Mouse (Mus musculus) CD8-positive naive resting alpha-beta T cell, adult 57 days (primary cell): Measurements from ENCODE around the gene Foxj2. TPM values are rescaled to one million over a fixed set of nuclear protein-coding genes. Genes with fewer than 3 reads are reported as not detected.

Experiments used
- total RNA-seq: library from RNA; stranded (reverse); gene quantifications from one replicate; pipeline ENCODE4 v1.2.4, GENCODE M21; 2023

The Foxj2 gene
- total RNA-seq: 32.0 TPM

DNA sequence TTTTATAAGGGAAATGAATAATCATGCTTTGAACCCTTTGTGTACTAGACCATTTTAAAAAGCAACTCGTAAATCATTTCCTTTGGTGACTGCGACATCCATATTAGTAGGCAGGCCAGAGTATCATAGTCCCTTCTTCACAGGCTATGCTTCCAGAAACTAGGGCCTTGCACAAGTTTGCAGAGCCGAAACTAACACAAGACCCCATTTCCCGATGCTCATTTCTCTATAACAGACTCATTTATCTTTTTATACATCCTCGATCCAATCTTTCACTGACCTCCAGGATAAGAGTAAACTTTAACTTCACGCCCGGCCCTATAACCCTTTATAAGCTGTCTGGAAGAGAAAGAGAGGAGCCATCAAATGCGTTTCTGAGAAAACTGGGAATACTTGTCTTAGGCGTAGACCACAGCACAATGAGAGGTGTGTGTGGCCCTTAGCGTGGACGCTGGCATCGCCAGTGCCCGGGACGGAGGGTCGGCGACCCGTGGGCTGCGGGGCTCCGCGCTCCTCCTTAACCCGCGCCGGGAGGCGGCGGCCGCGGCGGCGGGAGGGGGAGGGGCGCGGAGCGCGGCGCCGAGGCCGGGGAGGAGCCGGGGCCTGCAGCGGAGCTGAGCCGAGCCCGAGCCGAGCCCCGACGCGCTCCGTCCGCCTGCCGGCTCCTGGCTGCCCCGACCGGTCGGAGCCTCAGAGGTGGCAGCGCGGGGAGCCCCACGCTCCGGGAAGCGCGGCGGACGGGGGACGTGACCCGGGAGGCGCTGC, at the start of gene Foxj2:
Gene Foxj2 (plus strand): TSS at position 609 of the 765 bp plus-strand sequence.

GRCm38 (mm10) chr6:122801301-122801800, 18.4 kb upstream of the Foxj2 start, which contains the start of gene Slc2a3:
Slc2a3 (minus strand) TSS chr6:122801640.

GRCm38 (mm10) chr6:122855955-122856354, 36.2 kb downstream of the Foxj2 start, which contains the start of gene C3ar1:
C3ar1 (minus strand) TSS chr6:122856161.

GRCm38 (mm10) chr6:122873871-122874719, 54.4 kb downstream of the Foxj2 start, which contains the start of gene Necap1:
Necap1 (plus strand) TSS chr6:122874474.

Other genes starting within 250 kb of the Foxj2 start
- gene Apobec1, start 217.5 kb upstream of the Foxj2 start, total RNA-seq: 16.0 TPM
- not detected for gene Gdf3, start 209.8 kb upstream of the Foxj2 start, total RNA-seq
- not detected for gene Dppa3, start 193.5 kb upstream of the Foxj2 start, total RNA-seq
- not detected for gene Nanog, start 112.4 kb upstream of the Foxj2 start, total RNA-seq
- 35.2 TPM for gene Slc2a3, start 18.3 kb upstream of the Foxj2 start, total RNA-seq
- gene C3ar1, start 36.2 kb downstream of the Foxj2 start, total RNA-seq: not detected
- gene Necap1, start 54.6 kb downstream of the Foxj2 start, total RNA-seq: 44.7 TPM
- 2.5 TPM for gene Clec4a1, start 101.9 kb downstream of the Foxj2 start, total RNA-seq
- 1.7 TPM for gene Clec4a3, start 132.6 kb downstream of the Foxj2 start, total RNA-seq
- gene Clec4a4, start 170.5 kb downstream of the Foxj2 start, total RNA-seq: 1.0 TPM
- not detected for gene Clec4b1, start 230.0 kb downstream of the Foxj2 start, total RNA-seq